Mouse (Mus musculus): ENCODE measurements around the gene Cpa4. TPM values are rescaled to one million over a fixed set of nuclear protein-coding genes. Genes with fewer than 3 reads are reported as not detected.

Cpa4 gene
- polyA plus RNA-seq, 1 experiment = not detected

GRCm38 (mm10) chr6:30624763-30625162 lies 56.6 kb downstream of the Cpa4 start:
- DNase-seq (ENCODE audit: low read depth) = peak; percentile 24

GRCm38 (mm10) chr6:30628152-30628551 lies 60.0 kb downstream of the Cpa4 start:
- no peak for DNase-seq (ENCODE audit: low read depth)

- DNase-seq (ENCODE audit: low read depth) = no peak
Observed at GRCm38 (mm10) chr6:30629989-30630388, 61.8 kb downstream of the Cpa4 start.

GRCm38 (mm10) chr6:30635361-30635862 lies 67.2 kb downstream of the Cpa4 start:
- DNase-seq (ENCODE audit: low read depth) = no peak

- no peak for DNase-seq (ENCODE audit: low read depth)
Observed at GRCm38 (mm10) chr6:30636186-30636842, 68.1 kb downstream of the Cpa4 start.

- no peak for DNase-seq (ENCODE audit: low read depth)
Observed at GRCm38 (mm10) chr6:30638674-30639268, 70.6 kb downstream of the Cpa4 start, which contains the start of gene Cpa1. Gene Cpa1 (plus strand): TSS chr6:30639218.

Other genes starting within 250 kb of the Cpa4 start
- gene Zc3hc1, start 177.3 kb upstream of the Cpa4 start, polyA plus RNA-seq (2012; rRNA removed) = 12.1 and 12.5 TPM in 2 replicates
- gene Klhdc10, start 166.5 kb upstream of the Cpa4 start, polyA plus RNA-seq (2012; rRNA removed) = 28.4 and 34.6 TPM in 2 replicates
- gene Tmem209, start 58.6 kb upstream of the Cpa4 start, polyA plus RNA-seq (2012; rRNA removed) = 32.4 and 47.0 TPM in 2 replicates
- gene Ssmem1, start 58.5 kb upstream of the Cpa4 start, polyA plus RNA-seq (2012; rRNA removed) = 0.09 and 0.27 TPM in 2 replicates
- gene Cpa2, start 26.8 kb upstream of the Cpa4 start, polyA plus RNA-seq (2012; rRNA removed) = 0.63 and 1.3 TPM in 2 replicates
- gene Cpa5, start 42.6 kb downstream of the Cpa4 start, polyA plus RNA-seq (2012; rRNA removed) = 0.20 and 0.41 TPM in 2 replicates
- gene Cpa1, start 70.8 kb downstream of the Cpa4 start, polyA plus RNA-seq (2012; rRNA removed) = 0.22 and 2.3 TPM in 2 replicates
- gene Cep41, start 125.4 kb downstream of the Cpa4 start, polyA plus RNA-seq (2012; rRNA removed) = 13.9 and 16.4 TPM in 2 replicates
- gene Mest, start 155.2 kb downstream of the Cpa4 start, polyA plus RNA-seq (2012; rRNA removed) = 268 and 948 TPM in 2 replicates

All from gonadal fat pad, adult 2 months (tissue).